Mouse (Mus musculus) forebrain, embryonic 15.5 days (tissue): ENCODE measurements around the gene Intu. TPM values are rescaled to one million over a fixed set of nuclear protein-coding genes. Genes with fewer than 3 reads are reported as not detected.
A peak's percentile ranks its signal among the peaks of the same experiment; 100 is the strongest.

ENCODE experiments used
- ATAC-seq: fragments of 200-750 bp; cut with Nextera tagmentation; replicated peaks from 2 replicates; pipeline ENCODE4 v1.8.0; 2017; ENCODE audit warnings: mild to moderate bottlenecking, moderate TSS enrichment, moderate library complexity
- H3K27ac ChIP-seq: fragments of 300-500 bp; sonication (generic); replicated peaks from 2 replicates; pipeline ENCODE4 v1.5.1; 2015; ENCODE audit warnings: mild to moderate bottlenecking, inconsistent platforms
- H3K27me3 ChIP-seq: fragments of 300-500 bp; sonication (generic); 2 replicates; pipeline ENCODE4 v1.6.1; 2015; ENCODE audit warnings: inconsistent platforms
- H3K36me3 ChIP-seq: fragments of 300-500 bp; sonication (generic); 2 replicates; pipeline ENCODE4 v1.6.1; 2015; ENCODE audit warnings: mild to moderate bottlenecking, inconsistent platforms
- H3K4me1 ChIP-seq: fragments of 300-500 bp; sonication (generic); 2 replicates; pipeline ENCODE4 v1.6.1; 2015; ENCODE audit warnings: inconsistent platforms
- H3K4me2 ChIP-seq: fragments of 300-500 bp; sonication (generic); replicated peaks from 2 replicates; pipeline ENCODE4 v1.6.1; 2015; ENCODE audit warnings: mild to moderate bottlenecking, inconsistent platforms
- H3K4me3 ChIP-seq: fragments of 300-500 bp; sonication (generic); 2 replicates; pipeline ENCODE4 v1.5.1; 2015; ENCODE audit warnings: mild to moderate bottlenecking, inconsistent platforms
- H3K9ac ChIP-seq: fragments of 300-500 bp; sonication (generic); replicated peaks from 2 replicates; pipeline ENCODE4 v1.6.1; 2015; ENCODE audit warnings: mild to moderate bottlenecking, inconsistent platforms
- H3K9me3 ChIP-seq: fragments of 300-500 bp; sonication (generic); 2 replicates; pipeline ENCODE4 v1.6.1; 2016; ENCODE audit warnings: inconsistent platforms
- WGBS: fragments of 180-500 bp; shearing (Covaris S2); methylation state at CpG from one replicate; pipeline ENCODE4 v1.1.7; 2015; ENCODE audit warnings: mixed read lengths; 5-methylcytosine and 5-hydroxymethylcytosine counted together
- polyA plus RNA-seq: library from polyadenylated mRNA; unstranded; fragments of >200 nt; fragmentation: Nextera tagmentation; extraction: Ambion mirVana; gene quantifications from 2 replicates; pipeline ENCODE4 v1.2.1, GENCODE M21; 2015

The Intu gene
- polyA plus RNA-seq, 1 experiment from 2014 or later = 4.8 TPM

GRCm38 (mm10) chr3:40666861-40667719 lies 136.0 kb downstream of the Intu start:
- Histone ChIP-seq H3K4me3 (no peak overlapping the region), H3K4me1 (peaks cover 19% of the 10 kb centered on the region), H3K4me2 (no peak overlapping the region), H3K27me3 (no peaks in the 10 kb centered on the region), H3K9ac (no peak overlapping the region), H3K27ac (peak overlapping the region; percentile 71), H3K36me3 (peaks cover 3% of the 10 kb centered on the region; the same call in 1 of the 2 replicates), H3K9me3 (no peaks in the 10 kb centered on the region)
- peak; percentile 85 for ATAC-seq
- WGBS = 29% methylated on average over 8 of the region's 8 CpGs

- Histone ChIP-seq H3K27me3 (no peaks in the 10 kb centered on the region), H3K4me3 (no peak overlapping the region), H3K4me2 (no peak overlapping the region), H3K36me3 (no peaks in the 10 kb centered on the region), H3K9ac (no peak overlapping the region), H3K4me1 (peaks cover 32% of the 10 kb centered on the region), H3K9me3 (no peaks in the 10 kb centered on the region), H3K27ac (no peak overlapping the region)
- ATAC-seq = no peak
- WGBS = 77% methylated on average over 6 of the region's 6 CpGs
Measured at GRCm38 (mm10) chr3:40668889-40669288, 137.8 kb downstream of the Intu start.

- Histone ChIP-seq H3K4me2 (no peak overlapping the region), H3K9me3 (no peaks in the 10 kb centered on the region), H3K9ac (no peak overlapping the region), H3K27ac (no peak overlapping the region), H3K36me3 (no peaks in the 10 kb centered on the region), H3K4me3 (no peak overlapping the region), H3K27me3 (no peaks in the 10 kb centered on the region), H3K4me1 (peaks cover 35% of the 10 kb centered on the region)
- no peak for ATAC-seq
- WGBS = 94% methylated on average over 3 of the region's 3 CpGs
Measured at GRCm38 (mm10) chr3:40669395-40669794, 138.3 kb downstream of the Intu start.

GRCm38 (mm10) chr3:40673515-40673914 lies 142.4 kb downstream of the Intu start:
- ATAC-seq = peak; percentile 92
- Histone ChIP-seq H3K4me2 (no peak overlapping the region), H3K4me3 (no peak overlapping the region), H3K9me3 (no peaks in the 10 kb centered on the region), H3K9ac (no peak overlapping the region), H3K27me3 (no peaks in the 10 kb centered on the region), H3K36me3 (no peaks in the 10 kb centered on the region), H3K27ac (peak overlapping the region; percentile 63), H3K4me1 (peaks cover 22% of the 10 kb centered on the region)
- WGBS = 4% methylated on average over 1 of the region's 1 CpGs

- Histone ChIP-seq H3K27me3 (no peaks in the 10 kb centered on the region), H3K4me3 (no peak overlapping the region), H3K36me3 (no peaks in the 10 kb centered on the region), H3K9me3 (no peaks in the 10 kb centered on the region), H3K4me1 (peaks cover 22% of the 10 kb centered on the region), H3K27ac (peak overlapping the region; percentile 39; the same call in 1 of the 2 replicates), H3K4me2 (no peak overlapping the region), H3K9ac (no peak overlapping the region)
- 8% methylated on average over 8 of the region's 8 CpGs for WGBS
- no peak for ATAC-seq
Measured at GRCm38 (mm10) chr3:40674873-40675405, 143.9 kb downstream of the Intu start.

- Histone ChIP-seq H3K4me2 (no peak overlapping the region), H3K4me1 (peaks cover 23% of the 10 kb centered on the region), H3K27ac (no peak overlapping the region), H3K27me3 (no peaks in the 10 kb centered on the region), H3K9me3 (no peaks in the 10 kb centered on the region), H3K9ac (no peak overlapping the region), H3K4me3 (no peak overlapping the region), H3K36me3 (no peaks in the 10 kb centered on the region)
- WGBS = 19% methylated on average over 1 of the region's 1 CpGs
- no peak for ATAC-seq
Measured at GRCm38 (mm10) chr3:40678856-40679255, 147.8 kb downstream of the Intu start.

GRCm38 (mm10) chr3:40682404-40682803 lies 151.3 kb downstream of the Intu start:
- Histone ChIP-seq H3K27ac (no peak overlapping the region), H3K36me3 (no peaks in the 10 kb centered on the region), H3K4me3 (no peak overlapping the region), H3K9ac (no peak overlapping the region), H3K9me3 (no peaks in the 10 kb centered on the region), H3K27me3 (no peaks in the 10 kb centered on the region), H3K4me2 (no peak overlapping the region), H3K4me1 (peaks cover 29% of the 10 kb centered on the region)
- 19% methylated on average over 11 of the region's 11 CpGs for WGBS
- ATAC-seq = no peak

- Histone ChIP-seq H3K36me3 (no peaks in the 10 kb centered on the region), H3K4me2 (no peak overlapping the region), H3K4me1 (peaks cover 29% of the 10 kb centered on the region), H3K9me3 (no peaks in the 10 kb centered on the region), H3K27me3 (no peaks in the 10 kb centered on the region), H3K27ac (no peak overlapping the region), H3K9ac (no peak overlapping the region), H3K4me3 (no peak overlapping the region)
- no peak for ATAC-seq
- WGBS = 82% methylated on average over 18 of the region's 18 CpGs
Measured at GRCm38 (mm10) chr3:40683171-40683570, 152.1 kb downstream of the Intu start.

GRCm38 (mm10) chr3:40685855-40686515 lies 154.9 kb downstream of the Intu start:
- H3K36me3 ChIP-seq = no peaks in the 10 kb centered on the region
- H3K27me3 ChIP-seq = no peaks in the 10 kb centered on the region
- ATAC-seq = peak; percentile 57
- WGBS = 7% methylated on average over 3 of the region's 3 CpGs
- H3K27ac ChIP-seq = 0 out of 2 replicates have a peak overlapping the region, but pooled peaks have one; percentile 9
- no peak overlapping the region for H3K4me3 ChIP-seq
- H3K9me3 ChIP-seq = no peaks in the 10 kb centered on the region
- H3K9ac ChIP-seq = no peak overlapping the region
- H3K4me2 ChIP-seq = no peak overlapping the region
- peaks cover 29% of the 10 kb centered on the region for H3K4me1 ChIP-seq

- Histone ChIP-seq H3K4me2 (no peak overlapping the region), H3K27me3 (no peaks in the 10 kb centered on the region), H3K9ac (no peak overlapping the region), H3K9me3 (no peaks in the 10 kb centered on the region), H3K4me3 (no peak overlapping the region), H3K27ac (0 out of 2 replicates have a peak overlapping the region, but pooled peaks have one; percentile 5), H3K36me3 (no peaks in the 10 kb centered on the region), H3K4me1 (peaks cover 29% of the 10 kb centered on the region)
- ATAC-seq = 0 out of 2 replicates have a peak, but pooled peaks have one; percentile 51
- 10% methylated on average over 9 of the region's 9 CpGs for WGBS
Measured at GRCm38 (mm10) chr3:40686836-40687235, 155.8 kb downstream of the Intu start.

- Histone ChIP-seq H3K4me3 (no peak overlapping the region), H3K36me3 (no peaks in the 10 kb centered on the region), H3K27ac (no peak overlapping the region), H3K27me3 (no peaks in the 10 kb centered on the region), H3K4me1 (peaks cover 22% of the 10 kb centered on the region), H3K9ac (no peak overlapping the region), H3K4me2 (no peak overlapping the region), H3K9me3 (no peaks in the 10 kb centered on the region)
- WGBS = 70% methylated on average over 3 of the region's 3 CpGs
- ATAC-seq = no peak
Measured at GRCm38 (mm10) chr3:40687588-40687987, 156.5 kb downstream of the Intu start.

GRCm38 (mm10) chr3:40691566-40691965 lies 160.5 kb downstream of the Intu start:
- H3K4me1 ChIP-seq = 0 out of 2 replicates have a peak, but pooled peaks cover 5% of the 10 kb centered on the region
- no peak for ATAC-seq
- no peaks in the 10 kb centered on the region for H3K9me3 ChIP-seq
- no peaks in the 10 kb centered on the region for H3K27me3 ChIP-seq
- H3K27ac ChIP-seq = no peak overlapping the region
- H3K9ac ChIP-seq = no peak overlapping the region
- H3K4me3 ChIP-seq = no peak overlapping the region
- 83% methylated on average over 6 of the region's 6 CpGs for WGBS
- no peak overlapping the region for H3K4me2 ChIP-seq
- H3K36me3 ChIP-seq = no peaks in the 10 kb centered on the region
